Mouse (Mus musculus) liver, embryonic 11.5 days (tissue): ENCODE results near the gene Uhrf1. TPM values are rescaled to one million over a fixed set of nuclear protein-coding genes. Genes with fewer than 3 reads are reported as not detected.
A peak's percentile ranks its signal among the peaks of the same experiment; 100 is the strongest.

Experiments used
- ATAC-seq: fragments of 200-750 bp; cut with Nextera tagmentation; replicated peaks from 2 replicates; pipeline ENCODE4 v1.8.0; 2017; ENCODE audit warnings: moderate number of reproducible peaks, mild to moderate bottlenecking, moderate TSS enrichment, moderate library complexity; ENCODE audit not compliant: low FRiP score
- DNase-seq: peaks from one replicate; pipeline ENCODE4 v3.0.0-alpha.2; 2017; ENCODE audit warnings: low spot score
- H3K27ac ChIP-seq: fragments of 300-500 bp; sonication (generic); 2 replicates; pipeline ENCODE4 v1.5.1; 2014; ENCODE audit warnings: mild to moderate bottlenecking, low read depth, low read length, control low read depth
- H3K27me3 ChIP-seq: fragments of 300-500 bp; sonication (generic); replicated peaks from 2 replicates; pipeline ENCODE4 v1.6.1; 2014; ENCODE audit warnings: low read length, mixed read lengths; ENCODE audit not compliant: control insufficient read depth, insufficient read depth
- H3K36me3 ChIP-seq: fragments of 300-500 bp; sonication (generic); 2 replicates; pipeline ENCODE4 v1.6.1; 2014; ENCODE audit warnings: mild to moderate bottlenecking, low read length, moderate library complexity, mixed read lengths; ENCODE audit not compliant: control insufficient read depth, insufficient read depth
- H3K4me1 ChIP-seq: fragments of 300-500 bp; sonication (generic); replicated peaks from 2 replicates; pipeline ENCODE4 v1.6.1; 2014; ENCODE audit warnings: low read length, mixed read lengths; ENCODE audit not compliant: control insufficient read depth, insufficient read depth
- H3K4me2 ChIP-seq: fragments of 300-500 bp; sonication (generic); 2 replicates; pipeline ENCODE4 v1.6.1; 2014; ENCODE audit warnings: mild to moderate bottlenecking, control low read depth, moderate library complexity
- H3K4me3 ChIP-seq: fragments of 300-500 bp; sonication (generic); 2 replicates; pipeline ENCODE4 v1.5.1; 2014; ENCODE audit warnings: low read depth, low read length, control low read depth
- H3K9ac ChIP-seq: fragments of 300-500 bp; sonication (generic); 2 replicates; pipeline ENCODE4 v1.6.1; 2014; ENCODE audit warnings: low read depth, low read length, control low read depth
- H3K9me3 ChIP-seq: fragments of 300-500 bp; sonication (generic); 2 replicates; pipeline ENCODE4 v1.6.1; 2016; ENCODE audit warnings: low read length, inconsistent platforms, mixed read lengths; ENCODE audit not compliant: control insufficient read depth
- WGBS: fragments of 180-500 bp; shearing (Covaris S2); extraction: QIAGEN DNeasy Blood & Tissue Kit; methylation state at CpG from one replicate; pipeline ENCODE4 v1.1.7; 2014; 5-methylcytosine and 5-hydroxymethylcytosine counted together
- polyA plus RNA-seq: library from polyadenylated mRNA; unstranded; fragments of >200 nt; fragmentation: Nextera tagmentation; extraction: Ambion mirVana; gene quantifications from 2 replicates; pipeline ENCODE4 v1.2.1, GENCODE M21; 2014

The Uhrf1 gene
- polyA plus RNA-seq, 1 experiment from 2014 or later, result 172 TPM

DNA sequence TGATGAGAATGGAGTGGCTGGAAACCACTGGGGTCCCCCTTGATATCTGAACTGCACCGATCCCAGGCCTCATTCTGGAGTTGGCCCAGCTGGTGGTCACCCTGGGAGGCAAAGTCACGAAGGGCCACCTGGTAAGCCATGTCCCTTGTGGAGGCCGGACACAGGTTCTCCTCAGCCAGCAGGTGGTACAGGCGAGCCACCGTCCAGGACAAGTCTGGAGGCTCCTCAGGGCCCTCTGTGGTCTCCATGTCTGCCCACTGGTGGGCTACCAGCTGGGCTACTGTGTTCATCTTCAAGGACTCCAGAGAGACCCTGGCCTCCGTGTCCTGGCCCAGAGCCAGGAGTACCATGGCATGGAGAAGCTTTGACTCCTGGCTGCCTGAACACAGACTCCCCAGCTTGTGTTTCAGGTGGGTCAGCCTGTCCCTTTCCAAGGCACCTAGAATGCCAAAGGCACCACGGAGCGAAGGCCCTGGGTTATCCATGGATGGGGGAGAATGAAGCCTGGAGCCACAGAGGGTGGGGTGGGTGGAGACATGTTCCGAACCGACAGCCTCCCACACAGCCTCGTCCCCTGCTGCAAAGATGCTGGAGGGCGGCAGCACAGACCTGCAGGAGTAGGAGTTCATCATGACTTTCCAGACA is 31.4 kb upstream of the Uhrf1 start:
- Histone ChIP-seq H3K4me1 (peaks cover 12% of the 10 kb centered on the region), H3K9ac (no peak overlapping the region), H3K4me3 (no peak overlapping the region), H3K36me3 (peaks cover 20% of the 10 kb centered on the region), H3K9me3 (no peaks in the 10 kb centered on the region), H3K4me2 (no peak overlapping the region), H3K27me3 (no peaks in the 10 kb centered on the region), H3K27ac (no peak overlapping the region)
- DNase-seq (no peak), ATAC-seq (no peak)
- WGBS, result 88% methylated on average over 12 of the region's 12 CpGs

DNA sequence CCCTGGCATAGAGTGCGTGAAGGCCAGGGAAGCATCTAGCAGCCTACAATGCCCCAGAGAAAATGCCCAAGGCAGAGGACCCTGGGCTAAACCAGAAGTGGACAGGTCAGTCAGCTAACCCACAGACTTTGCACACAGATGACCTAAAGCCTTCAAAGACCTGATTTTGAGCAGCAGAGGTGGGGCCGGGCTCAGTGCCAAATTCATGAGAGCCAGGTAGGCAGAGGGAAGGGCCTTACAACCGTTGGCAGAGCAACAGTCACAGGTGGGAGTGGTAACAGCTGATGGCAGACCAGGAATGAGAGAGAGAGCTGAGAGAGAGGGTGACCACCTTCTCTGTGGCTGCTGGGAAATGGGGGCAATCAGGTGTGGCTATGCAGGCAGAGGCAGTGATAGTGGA is 30.5 kb upstream of the Uhrf1 start:
- no peak overlapping the region for H3K4me3 ChIP-seq
- ATAC-seq (no peak), DNase-seq (no peak)
- no peaks in the 10 kb centered on the region for H3K9me3 ChIP-seq
- H3K4me2 ChIP-seq, result no peak overlapping the region
- WGBS, result 78% methylated on average over 3 of the region's 3 CpGs
- H3K36me3 ChIP-seq, result peaks cover 20% of the 10 kb centered on the region
- H3K9ac ChIP-seq, result no peak overlapping the region
- no peak overlapping the region for H3K27ac ChIP-seq
- no peaks in the 10 kb centered on the region for H3K27me3 ChIP-seq
- H3K4me1 ChIP-seq, result peaks cover 20% of the 10 kb centered on the region

- DNase-seq (no peak), ATAC-seq (no peak)
- Histone ChIP-seq H3K4me1 (peaks cover 27% of the 10 kb centered on the region), H3K27me3 (no peaks in the 10 kb centered on the region), H3K9ac (no peak overlapping the region), H3K36me3 (peaks cover 20% of the 10 kb centered on the region), H3K27ac (no peak overlapping the region; the same call in 1 of the 2 replicates), H3K4me3 (no peak overlapping the region), H3K9me3 (no peaks in the 10 kb centered on the region), H3K4me2 (no peak overlapping the region)
- WGBS, result 83% methylated on average over 7 of the region's 7 CpGs
Observed at GRCm38 (mm10) chr17:56273482-56273881, 29.6 kb upstream of the Uhrf1 start.

GRCm38 (mm10) chr17:56273986-56274385 is 29.1 kb upstream of the Uhrf1 start:
- H3K4me2 ChIP-seq, result no peak overlapping the region

GRCm38 (mm10) chr17:56275842-56276480 is 27.2 kb upstream of the Uhrf1 start:
- peak; percentile 54 for DNase-seq
- Histone ChIP-seq H3K4me3 (peak overlapping the region; percentile 79), H3K9me3 (no peaks in the 10 kb centered on the region), H3K4me2 (peak overlapping the region; percentile 93), H3K27me3 (no peaks in the 10 kb centered on the region), H3K9ac (peak overlapping the region; percentile 88), H3K4me1 (peaks cover 25% of the 10 kb centered on the region), H3K36me3 (peaks cover 20% of the 10 kb centered on the region), H3K27ac (peak overlapping the region; percentile 94)
- peak; percentile 24; the same call in 1 of the 2 replicates for ATAC-seq
- 11% methylated on average over 5 of the region's 5 CpGs for WGBS

More at GRCm38 (mm10) chr17:56273986-56274385, 29.1 kb upstream of the Uhrf1 start:
- Histone ChIP-seq H3K4me1 (peaks cover 29% of the 10 kb centered on the region), H3K9ac (0 out of 2 replicates have a peak overlapping the region, but pooled peaks have one; percentile 34), H3K4me3 (no peak overlapping the region), H3K36me3 (peaks cover 20% of the 10 kb centered on the region), H3K9me3 (no peaks in the 10 kb centered on the region), H3K27ac (no peak overlapping the region), H3K27me3 (no peaks in the 10 kb centered on the region)
- no peak for DNase-seq
- WGBS, result 76% methylated on average over 5 of the region's 5 CpGs
- no peak for ATAC-seq

DNA sequence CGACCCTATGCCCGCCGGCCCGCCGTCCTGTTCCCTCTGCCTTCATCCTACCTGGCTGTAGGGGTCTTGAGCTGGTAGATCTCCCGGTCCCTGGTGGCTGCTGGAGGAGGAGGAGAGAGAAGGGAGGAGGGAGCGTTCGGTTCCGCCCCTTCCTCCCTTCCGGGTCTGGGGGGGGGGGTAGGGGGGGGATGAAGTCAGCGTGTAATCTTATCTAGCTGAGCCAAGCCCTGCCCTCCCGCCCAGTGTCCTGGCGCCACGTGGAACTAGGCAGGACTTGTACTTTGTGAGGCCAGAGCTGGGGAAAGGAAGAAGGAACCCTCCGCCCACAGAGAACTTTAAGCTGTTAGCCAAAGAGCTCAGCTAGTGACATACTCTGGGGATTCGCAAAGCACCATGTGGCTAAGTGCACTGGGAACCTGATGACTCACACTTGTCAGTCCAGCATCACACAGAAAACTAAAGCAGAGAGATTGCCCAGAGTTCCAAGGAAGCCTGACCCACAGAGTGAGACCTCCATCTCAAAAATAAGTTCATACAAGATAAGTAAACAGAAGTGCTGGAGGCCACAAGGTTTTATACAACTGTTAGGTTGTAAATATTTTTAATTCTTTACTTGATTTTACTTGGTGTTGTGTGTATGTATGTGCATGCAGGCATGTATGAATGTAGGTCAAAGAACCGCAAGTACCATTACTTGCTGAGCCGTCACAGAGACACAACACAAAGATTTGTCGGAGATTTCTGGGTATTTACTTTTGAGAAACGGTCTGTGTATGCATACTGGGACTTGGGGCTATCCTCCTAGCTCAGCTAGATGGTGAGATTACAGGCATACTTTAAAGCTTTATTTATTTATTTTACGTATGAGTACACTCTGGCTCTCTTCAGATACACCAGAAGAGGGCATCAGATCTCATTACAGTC is 26.2 kb upstream of the Uhrf1 start, which contains the start of gene Ticam1:
Gene Ticam1 (minus strand): TSS at position 144 of the 924 bp plus-strand sequence.
- Histone ChIP-seq H3K27ac (peak within 1 kb of the TSS; percentile 94), H3K9me3 (no peaks in the 10 kb centered on the region), H3K27me3 (no peaks in the 10 kb centered on the region), H3K4me3 (peak within 1 kb of the TSS; percentile 79), H3K4me1 (peaks cover 29% of the 10 kb centered on the region), H3K36me3 (peaks cover 19% of the 10 kb centered on the region), H3K9ac (peak within 1 kb of the TSS; percentile 88), H3K4me2 (peak within 1 kb of the TSS; percentile 93)
- DNase-seq (peak; percentile 92), ATAC-seq (peak; percentile 91)
- 5% methylated on average over 20 of the region's 21 CpGs for WGBS

DNA sequence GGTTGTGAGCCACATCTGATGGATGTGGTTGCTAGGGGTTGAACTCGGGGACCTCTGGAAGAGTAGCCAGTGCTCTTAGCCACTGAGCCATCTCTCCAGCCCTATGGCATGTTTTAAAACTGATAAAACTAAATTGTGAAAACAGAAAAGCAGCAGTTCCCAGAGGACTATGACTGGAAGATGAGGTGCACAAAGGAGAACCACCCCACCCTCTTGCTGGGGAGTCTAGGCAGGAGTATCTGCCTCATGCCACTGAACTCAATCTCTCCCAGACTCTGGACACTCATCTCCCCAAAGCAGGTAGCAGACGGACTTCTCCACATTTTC is 25.6 kb upstream of the Uhrf1 start:
- Histone ChIP-seq H3K27me3 (no peaks in the 10 kb centered on the region), H3K4me1 (peaks cover 29% of the 10 kb centered on the region), H3K4me3 (peak overlapping the region; percentile 79), H3K27ac (peak overlapping the region; percentile 94), H3K36me3 (peaks cover 15% of the 10 kb centered on the region), H3K9ac (no peak overlapping the region; the same call in 1 of the 2 replicates), H3K9me3 (no peaks in the 10 kb centered on the region), H3K4me2 (peak overlapping the region; percentile 93)
- no peak for ATAC-seq
- 32% methylated on average over 2 of the region's 2 CpGs for WGBS
- DNase-seq, result no peak

- Histone ChIP-seq H3K27ac (peak overlapping the region; percentile 94; the same call in 1 of the 2 replicates), H3K36me3 (peaks cover 15% of the 10 kb centered on the region), H3K9me3 (no peaks in the 10 kb centered on the region), H3K9ac (no peak overlapping the region), H3K4me1 (peaks cover 29% of the 10 kb centered on the region), H3K27me3 (no peaks in the 10 kb centered on the region), H3K4me3 (no peak overlapping the region), H3K4me2 (no peak overlapping the region)
- DNase-seq (no peak), ATAC-seq (no peak)
- 86% methylated on average over 5 of the region's 5 CpGs for WGBS
Observed at GRCm38 (mm10) chr17:56278340-56278739, 24.8 kb upstream of the Uhrf1 start.
